Mouse (Mus musculus) stomach, postnatal 0 days (tissue): ENCODE measurements around the gene Enox1.

Experiments used
- CTCF ChIP-seq: IDR thresholded peaks from 2 replicates; pipeline ENCODE4 v1.5.1; 2016; ENCODE audit warnings: antibody characterized with exemption, low read depth, mild to moderate bottlenecking, moderate library complexity
- EP300 ChIP-seq: optimal IDR thresholded peaks from 2 replicates; pipeline ENCODE3; 2016; ENCODE audit warnings: antibody characterized with exemption

GRCm38 (mm10) chr14:77626557-77627507 is 470.3 kb downstream of the Enox1 start:
- TF ChIP-seq CTCF (no peak), EP300 (no peak)
